Mouse (Mus musculus): ENCODE data around the gene Ephb2.

The Ephb2 gene

DNA sequence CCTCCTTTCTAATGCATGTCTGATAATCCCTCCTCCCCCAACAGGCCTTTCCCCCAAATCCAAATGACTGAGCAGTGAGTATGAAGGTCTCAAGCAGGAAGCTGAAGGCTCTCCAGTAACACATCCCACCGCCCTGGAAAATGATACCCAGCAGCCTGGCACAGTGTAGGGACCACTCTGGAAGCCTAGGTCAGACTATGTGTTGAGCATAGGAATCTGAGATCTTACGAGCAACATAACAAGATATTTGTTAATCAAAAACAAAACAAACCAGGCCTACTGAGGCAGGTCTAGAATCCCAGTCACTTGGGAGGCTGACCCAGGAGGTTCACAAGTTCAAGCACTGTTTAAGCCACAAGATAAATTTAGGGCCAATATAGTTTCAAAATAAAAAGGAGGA is 235.3 kb downstream of the Ephb2 start:
- no peak for DNase-seq (ENCODE audit: low spot score)

DNA sequence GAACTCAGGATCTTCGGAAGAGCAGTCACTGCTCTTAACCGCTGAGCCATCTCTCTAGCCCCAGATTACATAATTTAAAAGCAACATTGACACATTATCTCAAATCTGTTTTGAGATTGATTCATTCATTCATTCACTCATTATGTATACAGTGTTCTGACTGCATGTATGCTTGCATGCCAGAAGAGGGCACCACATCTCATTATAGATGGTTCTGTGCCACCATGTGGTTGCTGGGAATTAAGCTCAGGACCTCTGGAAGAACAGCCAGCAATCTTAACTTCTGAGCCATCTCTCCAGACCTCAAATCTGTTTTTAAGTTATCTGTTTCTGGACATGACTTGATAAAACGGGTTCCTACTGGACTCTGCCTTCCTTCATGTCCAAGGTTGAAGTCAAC is 235.9 kb downstream of the Ephb2 start:
- no peak for DNase-seq (ENCODE audit: low spot score)

DNA sequence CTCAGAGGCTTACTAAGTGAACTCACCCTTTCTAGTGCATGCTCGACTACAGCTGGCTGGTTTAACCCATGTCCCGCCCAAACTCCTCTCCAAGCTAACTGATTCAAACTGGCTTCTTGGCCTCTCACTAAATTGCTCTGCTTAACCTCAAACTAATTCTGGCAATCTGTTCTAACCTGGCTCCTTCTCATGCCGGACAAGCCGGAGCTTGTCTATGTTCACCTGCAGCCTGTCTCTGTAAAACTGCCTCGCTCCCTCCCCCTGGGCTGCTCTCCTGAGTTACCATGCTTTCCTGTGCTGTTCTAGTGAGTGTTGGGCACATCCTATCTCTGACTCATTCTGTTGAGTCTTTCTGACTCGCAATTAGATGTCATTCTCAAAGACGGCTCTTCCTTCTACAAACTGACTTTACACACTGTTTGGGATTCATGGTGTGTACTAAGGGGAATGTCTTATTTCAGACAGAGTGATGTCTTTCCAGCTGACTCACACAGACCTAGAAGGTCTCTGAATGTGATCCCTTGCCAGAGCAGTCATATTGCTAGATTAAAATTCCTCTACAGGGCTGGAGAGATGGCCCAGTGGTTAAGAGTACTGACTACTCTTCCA is 237.4 kb downstream of the Ephb2 start:
- no peak for DNase-seq (ENCODE audit: low spot score)
